Mouse (Mus musculus): ENCODE results near the gene Nap1l2.

Nap1l2 gene

GRCm38 (mm10) chrX:103186431-103186786 is at the start of gene Nap1l2:
Nap1l2 (minus strand) TSS chrX:103186640.
- peak; percentile 94 for ATAC-seq (ENCODE audit: low TSS enrichment)

DNA sequence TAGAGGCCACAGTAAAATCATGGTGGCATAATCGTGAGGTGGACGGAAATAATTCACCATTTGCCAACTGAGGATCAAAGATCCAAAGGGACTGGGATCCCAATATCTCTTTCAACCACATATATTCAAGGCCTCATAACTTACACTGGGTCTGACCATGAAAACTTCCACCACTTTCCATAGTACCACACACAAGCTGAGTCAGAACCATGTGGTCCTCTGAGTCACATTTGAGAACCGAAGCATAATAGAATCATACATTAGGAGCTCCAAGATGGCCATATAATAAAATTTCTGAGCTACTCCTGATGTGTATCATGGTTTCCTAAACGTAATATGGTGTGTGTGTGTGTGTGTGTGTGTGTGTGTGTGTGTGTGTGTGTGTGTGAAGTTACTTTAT is 28.8 kb upstream of the Nap1l2 start:
- ATAC-seq (ENCODE audit: low TSS enrichment): no peak

DNA sequence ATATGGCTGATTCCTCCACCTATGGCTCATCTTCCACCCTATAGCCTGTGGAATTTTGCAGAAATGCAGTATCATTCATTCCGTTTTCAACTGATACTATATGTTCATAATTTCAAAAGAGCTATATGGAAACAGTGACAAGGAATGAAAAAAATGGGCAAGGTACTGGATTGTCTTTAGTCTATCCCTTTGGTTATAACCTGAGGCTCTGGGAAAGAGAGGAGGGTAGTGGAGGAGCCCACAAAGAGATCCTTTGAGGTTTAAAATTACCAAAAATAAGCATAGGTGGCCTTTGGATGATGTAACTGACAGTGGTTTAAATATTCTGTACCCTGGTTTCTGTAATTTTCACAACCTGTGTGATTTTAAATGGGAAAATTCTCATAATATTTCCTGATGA is 389 bp upstream of the Nap1l2 start:
- ATAC-seq (ENCODE audit: low TSS enrichment): peak; percentile 15

DNA sequence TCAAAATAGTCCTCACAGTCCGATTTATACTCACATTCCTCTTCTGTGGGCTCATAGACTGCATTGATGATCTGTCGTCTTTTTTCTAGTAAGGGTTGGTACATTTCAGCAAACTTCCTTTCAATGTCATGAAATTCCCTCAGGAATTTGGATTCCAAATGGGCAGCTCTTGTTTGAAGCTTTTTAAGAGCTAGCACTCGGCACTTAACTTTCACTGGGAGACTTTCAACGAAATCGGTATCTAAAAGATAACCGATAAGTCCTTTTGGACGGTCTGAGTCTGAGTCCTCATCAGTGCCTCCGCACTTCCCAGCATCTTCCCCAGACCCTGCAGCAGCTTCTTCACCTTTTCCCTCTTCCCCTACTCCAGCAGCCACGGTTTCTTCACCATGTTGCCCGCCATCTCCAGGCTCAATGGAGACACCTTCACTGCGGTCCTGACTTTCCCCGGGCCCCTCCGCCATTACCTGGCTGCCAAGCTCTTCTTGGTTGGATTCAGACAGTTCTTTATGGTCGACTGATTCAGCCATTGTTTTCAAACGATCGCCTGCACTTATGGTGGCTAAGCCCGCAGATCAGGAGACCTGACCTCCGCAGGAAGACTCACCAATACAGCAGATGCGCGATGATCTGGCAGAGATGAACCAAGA is 534 bp downstream of the Nap1l2 start:
- ATAC-seq (ENCODE audit: low TSS enrichment): peak; percentile 38

DNA sequence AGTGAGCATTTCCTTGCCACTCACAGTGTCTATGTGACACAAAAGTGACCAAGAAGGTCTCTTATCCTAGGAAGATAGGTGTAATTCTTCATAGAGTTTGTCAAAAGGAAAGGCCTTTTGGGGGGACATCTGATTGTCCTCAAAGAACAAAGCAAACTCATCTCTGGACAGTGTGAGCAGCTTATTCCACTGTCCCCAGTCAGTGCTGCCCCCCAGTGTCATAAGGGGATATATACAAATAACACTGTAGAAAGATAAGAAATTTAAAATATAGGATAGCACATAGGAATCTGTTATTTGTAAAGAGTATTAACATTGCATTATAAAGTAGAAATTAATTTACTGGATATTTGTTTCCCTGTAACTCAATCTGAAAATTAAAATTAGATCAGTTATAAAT is 2.9 kb downstream of the Nap1l2 start:
- no peak for ATAC-seq (ENCODE audit: low TSS enrichment)

DNA sequence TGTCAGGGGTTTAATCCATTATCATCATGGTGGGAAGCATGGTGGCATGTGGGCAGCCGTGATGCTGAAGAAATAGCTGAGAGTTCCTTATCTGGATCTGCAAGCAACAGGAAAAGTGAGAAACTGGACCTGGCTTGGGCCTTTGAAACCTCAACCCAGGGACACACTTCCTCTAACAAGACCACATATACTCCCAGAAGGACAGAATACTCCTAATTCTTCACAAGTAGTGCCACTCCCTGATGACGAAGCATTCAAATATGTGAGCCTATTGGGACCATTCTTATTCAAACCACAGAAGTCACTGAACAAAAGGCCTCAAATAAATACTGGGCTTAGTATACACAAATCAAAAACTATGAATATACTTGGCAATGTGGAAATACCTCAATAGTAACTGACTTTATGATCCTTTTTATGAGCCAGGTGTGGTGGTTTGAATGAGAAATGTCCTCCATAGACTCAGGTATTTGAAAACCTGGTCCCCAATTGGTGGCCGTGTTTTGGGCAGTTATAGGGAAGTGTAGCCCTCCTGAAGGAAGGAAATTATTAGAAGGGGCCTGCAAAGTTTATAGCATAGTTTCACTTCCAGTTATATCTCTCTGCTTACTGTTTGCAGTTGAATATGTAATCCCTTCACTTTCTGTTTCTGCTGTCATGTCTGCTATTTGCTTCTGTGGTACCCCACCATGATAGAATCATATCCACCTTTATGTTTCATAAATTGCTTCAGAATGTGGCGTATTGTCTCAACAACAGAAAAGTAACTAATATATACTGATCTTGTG is 6.5 kb downstream of the Nap1l2 start:
- no peak for ATAC-seq (ENCODE audit: low TSS enrichment)

DNA sequence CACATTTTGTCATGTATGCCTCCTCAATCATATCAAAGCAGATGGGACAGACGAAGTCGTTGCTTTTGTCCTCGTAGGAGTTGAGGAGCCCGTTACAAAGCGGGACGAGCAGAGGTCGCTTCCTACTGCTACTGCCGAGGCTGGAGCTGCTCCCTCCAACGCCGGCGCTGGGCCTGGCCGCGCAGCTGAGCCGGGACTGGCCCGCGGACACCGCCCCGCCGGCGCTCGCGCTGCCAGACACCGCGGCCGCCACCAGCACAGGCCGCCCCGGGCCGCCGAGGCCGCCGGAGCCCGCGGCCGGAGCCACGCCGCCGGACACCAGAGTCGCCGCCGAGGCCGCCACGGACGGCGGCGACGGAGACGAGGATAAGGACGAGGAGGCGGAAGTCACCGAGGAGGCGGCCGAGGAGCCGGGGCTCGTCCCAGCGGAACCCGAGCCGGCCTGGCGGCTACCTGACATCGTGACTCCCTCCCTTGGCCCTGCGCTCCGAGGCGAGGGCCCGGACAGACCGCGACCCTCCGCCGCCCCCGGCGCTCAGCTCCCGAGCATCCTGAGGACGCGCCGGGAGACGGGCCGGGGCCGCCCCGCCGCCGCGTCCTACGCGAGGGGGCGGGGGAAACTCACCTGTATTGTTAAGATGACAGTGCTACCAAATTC is 21.4 kb downstream of the Nap1l2 start:
- peak; percentile 93 for ATAC-seq (ENCODE audit: low TSS enrichment)

DNA sequence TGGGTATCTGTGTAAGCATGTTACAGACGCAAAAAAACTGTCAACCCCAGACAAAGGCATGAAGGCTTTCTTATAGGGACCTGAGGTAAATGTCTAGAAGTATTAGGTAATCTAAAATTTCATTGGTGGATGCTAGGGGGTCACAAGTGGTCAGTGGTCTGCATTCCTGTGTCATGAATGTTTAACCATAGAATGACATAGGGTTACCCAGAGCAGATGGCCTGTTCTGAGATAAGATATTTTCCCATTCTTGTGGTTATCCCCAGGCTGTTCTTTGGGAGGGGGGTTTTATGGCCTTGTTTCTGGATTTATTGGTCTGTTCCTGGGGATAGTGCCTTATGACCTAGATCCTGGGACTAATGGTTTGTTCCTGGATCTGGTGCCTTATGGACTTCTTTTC is 30.3 kb downstream of the Nap1l2 start:
- no peak for ATAC-seq (ENCODE audit: low TSS enrichment)

DNA sequence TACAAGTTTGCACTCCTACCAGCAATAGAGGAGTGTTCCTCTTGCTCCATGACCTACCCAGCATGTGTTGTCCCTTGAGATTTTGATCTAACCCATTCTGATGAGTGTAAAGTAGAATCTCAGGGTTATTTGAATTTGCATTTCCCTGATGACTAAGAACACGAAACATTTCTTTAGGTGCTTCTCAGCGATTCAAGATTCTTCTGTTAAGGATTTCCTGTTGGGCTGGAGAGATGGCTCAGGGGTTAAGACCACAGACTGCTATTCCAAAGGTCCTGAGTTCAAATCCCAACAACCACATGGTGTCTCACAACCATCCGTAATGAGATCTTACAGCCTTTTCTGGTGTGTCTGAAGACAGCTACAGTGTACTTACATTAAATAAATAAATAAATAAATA is 47.9 kb downstream of the Nap1l2 start:
- ATAC-seq (ENCODE audit: low TSS enrichment): no peak
